Mouse (Mus musculus) megakaryocyte, embryonic 14.5 days (primary cell): ENCODE measurements around the gene Nhsl2. TPM values are rescaled to one million over a fixed set of nuclear protein-coding genes. Genes with fewer than 3 reads are reported as not detected.
"Not testable (repeated sequence)": the region's sequence is repeated elsewhere in the genome, so short reads cannot be mapped to it uniquely, and the experiment has no call there.

ENCODE experiments used
- H3K27me3 ChIP-seq: replicated peaks from 2 replicates; pipeline ENCODE3; 2012; ENCODE audit warnings: inconsistent platforms
- H3K36me3 ChIP-seq: replicated peaks from 2 replicates; pipeline ENCODE3; 2012; ENCODE audit warnings: low read length, inconsistent platforms, mixed read lengths
- H3K4me1 ChIP-seq: 2 replicates; pipeline ENCODE4 v1.6.1; 2012; ENCODE audit warnings: inconsistent platforms
- H3K4me3 ChIP-seq: replicated peaks from 2 replicates; pipeline ENCODE3; 2012; ENCODE audit warnings: moderate library complexity, mild to moderate bottlenecking, inconsistent platforms
- H3K9me3 ChIP-seq: 2 replicates; pipeline ENCODE4 v1.6.1; 2012; ENCODE audit warnings: inconsistent platforms
- FLI1 ChIP-seq: IDR thresholded peaks from 2 replicates; pipeline ENCODE4 v1.6.1; 2012; ENCODE audit warnings: low read length, inconsistent platforms, mixed read lengths
- GATA1 ChIP-seq: IDR thresholded peaks from 3 replicates; pipeline ENCODE4 v1.6.1; 2012; ENCODE audit warnings: mixed read lengths, low read length, inconsistent platforms, borderline replicate concordance
- polyA plus RNA-seq: library from polyadenylated mRNA; stranded (reverse); fragments of >175 nt; gene quantifications from 2 replicates; pipeline ENCODE4 v1.2.3, GENCODE M21; 2012; ENCODE audit warnings: low replicate concordance; ENCODE audit not compliant: insufficient read depth

Gene Nhsl2
- polyA plus RNA-seq = 0.01 TPM in 1 of 2 replicates, not detected in the other

DNA sequence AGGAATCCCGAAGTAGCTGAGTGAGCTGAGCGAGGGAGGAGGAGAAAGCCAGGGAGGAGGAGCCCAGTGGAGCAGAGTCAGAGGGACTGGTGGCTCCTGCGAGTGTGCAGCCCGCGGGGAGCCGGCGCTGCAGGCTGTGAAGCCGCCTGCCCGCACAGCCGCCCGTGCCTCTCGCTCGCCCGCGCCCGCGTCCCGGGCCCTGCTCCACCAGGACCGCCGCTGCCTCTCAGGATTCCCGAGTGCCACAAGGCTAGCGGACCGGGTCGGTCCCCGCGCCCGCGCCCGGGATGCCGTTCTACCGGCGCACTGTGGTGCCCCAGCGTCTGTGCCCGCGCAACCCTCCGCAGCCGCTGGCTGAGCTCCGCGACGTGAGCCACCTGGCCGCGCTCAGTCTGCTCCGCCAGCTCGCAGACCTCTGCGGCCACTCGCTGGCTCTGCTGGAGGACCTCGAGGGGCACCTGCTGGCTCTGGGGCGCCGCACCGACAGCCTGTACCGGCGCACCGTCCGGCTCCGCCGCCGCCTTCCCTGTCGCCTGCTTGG is at the start of gene Nhsl2:
Gene Nhsl2 (plus strand): TSS at position 105 of the 541 bp plus-strand sequence.
- no peaks in the 10 kb centered on the region for H3K36me3 ChIP-seq
- H3K4me3 ChIP-seq = peak within 1 kb of the TSS; percentile 89
- peaks cover 11% of the 10 kb centered on the region for H3K4me1 ChIP-seq
- TF ChIP-seq FLI1 = no peak
- no peak for TF ChIP-seq GATA1
- H3K9me3 ChIP-seq = peaks cover 10% of the 10 kb centered on the region
- peaks cover 87% of the 10 kb centered on the region for H3K27me3 ChIP-seq

DNA sequence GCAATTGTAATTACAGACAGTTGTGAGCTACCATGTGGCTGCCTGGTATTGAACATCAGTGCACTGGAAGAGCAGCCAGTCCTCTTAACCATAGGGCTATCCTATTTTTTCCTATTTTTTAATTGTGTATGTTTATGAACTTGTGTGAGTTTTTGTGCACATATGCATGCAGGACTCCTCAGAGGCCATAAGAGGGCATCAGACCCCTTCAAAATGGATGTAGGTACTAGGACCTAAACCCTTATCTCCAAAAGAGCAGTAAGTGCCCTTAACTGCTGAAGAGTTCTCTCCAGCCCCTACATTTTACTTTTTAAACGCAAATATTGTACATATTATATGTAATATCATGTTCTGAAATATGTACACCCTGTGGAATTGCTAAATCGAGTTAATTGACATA is 43.7 kb upstream of the Nhsl2 start:
- Histone ChIP-seq H3K4me1 (peaks cover 4% of the 10 kb centered on the region; the same call in 1 of the 2 replicates), H3K36me3 (no peaks in the 10 kb centered on the region), H3K9me3 (no peaks in the 10 kb centered on the region), H3K27me3 (peaks cover 12% of the 10 kb centered on the region), H3K4me3 (no peak overlapping the region)
- no peak for TF ChIP-seq GATA1
- TF ChIP-seq FLI1 = no peak

GRCm38 (mm10) chrX:101811750-101812149 is 37.4 kb upstream of the Nhsl2 start:
- TF ChIP-seq FLI1 = no peak
- Histone ChIP-seq H3K9me3 (no peaks in the 10 kb centered on the region), H3K36me3 (no peaks in the 10 kb centered on the region), H3K4me1 (no peaks in the 10 kb centered on the region), H3K4me3 (peak overlapping the region; percentile 23), H3K27me3 (peaks cover 14% of the 10 kb centered on the region)

DNA sequence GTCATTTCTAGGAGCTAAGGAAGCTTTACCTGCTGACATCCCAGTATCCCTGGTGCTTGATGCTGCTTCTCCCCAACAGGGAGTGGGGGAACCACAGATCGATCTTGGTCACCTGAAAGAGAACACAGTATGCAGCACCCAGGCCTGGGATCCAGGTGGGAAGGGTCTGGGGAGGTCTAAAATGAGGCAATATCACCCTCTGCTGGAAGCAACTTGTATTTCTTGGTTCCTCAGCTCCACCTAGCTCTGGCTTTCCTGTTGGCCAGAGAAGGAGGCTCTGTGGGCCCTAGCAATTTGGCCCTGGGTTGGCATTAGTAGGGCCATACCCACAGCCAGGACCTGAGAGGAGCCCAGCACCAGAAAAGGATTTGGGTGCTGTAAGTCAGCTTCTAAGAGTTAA is 30.0 kb upstream of the Nhsl2 start:
- H3K27me3 ChIP-seq = peaks cover 40% of the 10 kb centered on the region
- TF ChIP-seq FLI1 (no peak), GATA1 (no peak)
- peaks cover 11% of the 10 kb centered on the region for H3K4me1 ChIP-seq
- H3K36me3 ChIP-seq = no peaks in the 10 kb centered on the region
- no peaks in the 10 kb centered on the region for H3K9me3 ChIP-seq
- no peak overlapping the region for H3K4me3 ChIP-seq

DNA sequence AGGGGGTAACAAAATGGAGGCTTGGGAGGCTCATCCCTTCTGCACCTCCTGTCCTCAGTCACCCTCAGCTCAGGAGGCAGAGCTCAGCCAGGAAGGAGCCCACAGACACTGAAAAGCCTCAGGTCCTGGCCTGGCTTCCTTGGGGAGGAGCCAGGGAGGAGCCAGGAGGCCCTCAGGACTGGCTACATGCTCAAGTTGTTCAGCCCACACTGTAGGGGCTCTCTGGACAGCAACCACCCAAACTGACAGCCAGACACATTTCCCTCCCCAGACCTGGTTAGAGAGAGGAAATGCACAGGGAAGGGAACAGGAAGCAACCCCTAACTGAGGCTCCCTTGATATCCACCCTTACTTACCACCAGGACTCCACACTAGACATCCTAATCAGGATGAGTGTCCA is 29.2 kb upstream of the Nhsl2 start:
- H3K27me3 ChIP-seq = peaks cover 38% of the 10 kb centered on the region
- not testable (repeated sequence) for H3K36me3 ChIP-seq, H3K4me3 ChIP-seq, H3K9me3 ChIP-seq
- peaks cover 11% of the 10 kb centered on the region for H3K4me1 ChIP-seq

- peaks cover 10% of the 10 kb centered on the region for H3K9me3 ChIP-seq
- peaks cover 84% of the 10 kb centered on the region for H3K27me3 ChIP-seq
- no peak for TF ChIP-seq FLI1
- no peak for TF ChIP-seq GATA1
- no peak overlapping the region for H3K4me3 ChIP-seq
- H3K4me1 ChIP-seq = peaks cover 11% of the 10 kb centered on the region
- H3K36me3 ChIP-seq = no peaks in the 10 kb centered on the region
Observed at GRCm38 (mm10) chrX:101847191-101847795, 1.9 kb upstream of the Nhsl2 start.

- H3K4me3 ChIP-seq = peak overlapping the region; percentile 89
- TF ChIP-seq GATA1 (no peak), FLI1 (no peak)
- H3K9me3 ChIP-seq = peaks cover 10% of the 10 kb centered on the region
- peaks cover 11% of the 10 kb centered on the region for H3K4me1 ChIP-seq
- H3K36me3 ChIP-seq = no peaks in the 10 kb centered on the region
- H3K27me3 ChIP-seq = peaks cover 89% of the 10 kb centered on the region
Observed at GRCm38 (mm10) chrX:101849901-101850551, 841 bp downstream of the Nhsl2 start.

DNA sequence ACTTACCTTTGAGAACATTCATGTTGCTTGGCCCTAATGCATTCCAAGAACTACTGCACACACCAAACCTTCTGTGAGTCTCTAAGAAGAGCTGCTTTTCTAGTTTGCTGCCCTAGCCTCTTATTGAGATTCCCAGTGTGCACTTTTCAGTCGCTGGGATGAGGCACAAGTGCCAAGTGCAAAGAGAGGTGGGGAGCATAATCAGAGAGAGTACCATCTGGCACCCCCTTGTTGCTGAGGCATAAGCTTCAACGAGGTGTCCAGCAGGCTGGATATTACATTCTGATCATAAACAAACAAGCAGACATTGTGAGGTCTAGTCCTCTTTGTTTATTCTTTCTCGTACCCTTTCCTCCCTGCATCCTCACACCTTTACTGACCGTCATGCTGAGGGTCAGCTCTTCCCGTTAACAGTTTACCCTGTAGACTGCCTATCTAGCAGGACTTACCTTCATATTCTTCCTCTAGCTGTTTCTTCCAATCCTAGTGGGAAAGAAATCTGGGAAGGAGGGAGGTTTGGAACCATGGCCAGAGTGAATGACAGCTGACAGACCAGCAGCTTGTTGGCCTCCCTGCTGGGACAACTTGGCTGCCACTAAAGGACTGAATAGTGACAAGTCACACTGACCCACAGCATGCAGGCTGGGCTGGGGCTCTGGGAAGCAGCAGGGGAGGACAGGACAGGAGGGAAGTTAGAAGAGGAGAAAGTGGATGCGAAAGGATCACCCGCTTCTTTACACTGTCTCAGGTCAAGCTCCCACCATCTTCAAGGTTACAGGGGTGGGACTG is 2.6 kb downstream of the Nhsl2 start:
- peaks cover 78% of the 10 kb centered on the region for H3K27me3 ChIP-seq
- no peak overlapping the region for H3K4me3 ChIP-seq
- H3K9me3 ChIP-seq = peaks cover 10% of the 10 kb centered on the region
- peaks cover 11% of the 10 kb centered on the region for H3K4me1 ChIP-seq
- no peak for TF ChIP-seq GATA1
- no peak for TF ChIP-seq FLI1
- no peaks in the 10 kb centered on the region for H3K36me3 ChIP-seq

DNA sequence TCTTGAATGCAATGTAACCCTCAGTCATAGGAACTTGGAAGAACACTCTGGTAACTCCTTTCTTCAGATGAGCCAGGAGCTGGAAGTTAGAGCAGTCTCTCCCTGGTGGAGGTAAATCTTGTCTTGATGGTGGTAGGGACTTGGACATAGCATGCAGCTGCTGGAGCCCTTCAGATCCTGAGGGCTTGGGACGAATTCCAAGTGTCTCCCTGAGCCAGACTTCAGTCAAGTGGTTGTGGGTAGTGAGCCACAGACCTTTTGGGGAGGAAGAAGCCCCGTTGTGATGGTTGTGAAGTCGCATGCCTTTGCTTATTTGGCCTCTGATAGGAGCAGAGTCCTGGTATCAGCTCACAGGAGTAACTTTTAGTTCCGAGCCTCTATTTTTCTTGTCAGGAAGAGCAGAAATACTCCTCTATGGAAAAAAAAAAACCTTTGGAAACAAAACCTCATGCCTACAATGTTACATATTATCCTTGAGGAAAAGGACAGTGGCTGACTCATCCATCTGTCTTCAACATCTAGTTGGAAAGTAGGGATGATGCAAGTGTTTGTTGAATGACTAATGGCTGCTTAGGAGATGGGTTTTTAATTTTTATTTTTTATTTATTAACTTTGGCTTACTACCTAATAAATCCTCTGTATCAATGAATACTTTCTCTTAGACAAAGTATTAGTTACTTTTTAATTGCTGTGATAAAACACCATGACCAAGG is 14.6 kb downstream of the Nhsl2 start:
- Histone ChIP-seq H3K27me3 (peaks cover 57% of the 10 kb centered on the region), H3K9me3 (no peaks in the 10 kb centered on the region), H3K4me3 (no peak overlapping the region), H3K36me3 (no peaks in the 10 kb centered on the region), H3K4me1 (no peaks in the 10 kb centered on the region)
- TF ChIP-seq GATA1 = no peak
- TF ChIP-seq FLI1 = no peak

DNA sequence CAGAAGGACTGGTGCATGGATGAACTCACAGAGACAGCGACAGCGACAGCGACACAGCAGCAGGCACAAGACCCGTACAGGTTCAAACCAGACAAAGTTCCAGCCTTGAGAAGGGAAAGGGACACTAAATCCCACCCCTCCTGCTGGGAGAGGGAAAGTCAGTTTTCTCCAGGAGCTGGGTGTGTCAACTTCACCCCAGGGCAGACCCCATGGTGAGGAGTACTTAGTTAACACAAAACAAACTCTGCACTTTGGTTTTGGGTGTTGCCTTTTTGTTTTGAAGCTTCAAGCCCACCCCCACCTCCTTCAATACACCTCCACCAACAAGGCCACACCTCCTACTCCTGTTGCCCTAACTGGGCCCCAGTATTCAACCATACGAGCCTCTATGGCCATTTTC is 15.6 kb downstream of the Nhsl2 start:
- Histone ChIP-seq H3K9me3 (no peaks in the 10 kb centered on the region), H3K4me3 (no peak overlapping the region), H3K36me3 (no peaks in the 10 kb centered on the region), H3K4me1 (no peaks in the 10 kb centered on the region), H3K27me3 (peaks cover 56% of the 10 kb centered on the region)
- no peak for TF ChIP-seq FLI1
- no peak for TF ChIP-seq GATA1
